Mouse (Mus musculus): ENCODE measurements around the gene Igf1. TPM values are rescaled to one million over a fixed set of nuclear protein-coding genes. Genes with fewer than 3 reads are reported as not detected.

Gene Igf1
- polyA plus RNA-seq, 1 experiment: 21.7 TPM

- H3K27ac ChIP-seq (ENCODE audit: control insufficient read depth, insufficient read depth, low read depth, low read length, poor library complexity): no peak overlapping the region
- TF ChIP-seq CTCF (IDR thresholded peaks at IDR 0.05; ENCODE audit: control insufficient read depth, insufficient read depth, low read length) (no peak), POLR2A (IDR thresholded peaks at IDR 0.05; ENCODE audit: borderline replicate concordance, control insufficient read depth, low read depth, low read length) (no peak)
- H3K4me1 ChIP-seq (ENCODE audit: control insufficient read depth, insufficient read depth, low read length): no peaks in the 10 kb centered on the region
- WGBS: 80% methylated on average over 5 of the region's 5 CpGs
- no peak overlapping the region for H3K4me3 ChIP-seq (replicated peaks; ENCODE audit: control insufficient read depth, low read depth, low read length)
Measured at GRCm38 (mm10) chr10:87985375-87985774, 127.3 kb downstream of the Igf1 start.

DNA sequence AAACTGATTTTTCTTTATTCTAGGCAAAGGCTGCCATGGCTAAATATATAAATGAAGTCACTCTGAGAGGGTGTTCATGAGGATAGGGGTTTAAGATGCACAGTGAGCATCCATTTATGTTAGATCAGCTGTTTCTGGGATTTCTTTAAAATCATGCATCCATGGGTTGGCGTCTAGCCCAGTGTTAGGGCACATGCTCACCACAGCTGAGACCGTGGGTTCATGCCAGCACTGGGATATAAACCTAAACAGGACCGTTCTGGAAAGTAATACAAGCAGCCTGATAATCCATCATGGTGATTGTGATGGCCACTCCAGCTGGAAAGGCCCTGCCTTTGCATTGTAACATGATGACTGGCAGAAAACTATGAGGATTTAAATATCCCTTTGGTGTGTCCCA is 128.1 kb downstream of the Igf1 start:
- Histone ChIP-seq H3K4me3 (replicated peaks; ENCODE audit: control insufficient read depth, low read depth, low read length) (no peak overlapping the region), H3K27ac (ENCODE audit: control insufficient read depth, insufficient read depth, low read depth, low read length, poor library complexity) (no peak overlapping the region), H3K4me1 (ENCODE audit: control insufficient read depth, insufficient read depth, low read length) (no peaks in the 10 kb centered on the region)
- 65% methylated on average over 3 of the region's 3 CpGs for WGBS
- no peak for TF ChIP-seq CTCF (IDR thresholded peaks at IDR 0.05; ENCODE audit: control insufficient read depth, insufficient read depth, low read length)
- TF ChIP-seq POLR2A (IDR thresholded peaks at IDR 0.05; ENCODE audit: borderline replicate concordance, control insufficient read depth, low read depth, low read length): no peak

Other genes starting within 250 kb of the Igf1 start
- gene Pmch, start 232.8 kb downstream of the Igf1 start, polyA plus RNA-seq (2011; ENCODE audit: insufficient read depth, insufficient read length, low replicate concordance, missing spikeins): not detected in 2 replicates